Mouse (Mus musculus) bone marrow macrophage, adult 2 months (primary cell): ENCODE results near the gene Adcy4. TPM values are rescaled to one million over a fixed set of nuclear protein-coding genes. Genes with fewer than 3 reads are reported as not detected.

Source experiments
- H3K27ac ChIP-seq: 2 replicates; pipeline ENCODE4 v1.5.1; 2012; ENCODE audit warnings: low read depth, low read length; ENCODE audit not compliant: insufficient read depth
- H3K4me1 ChIP-seq: 2 replicates; pipeline ENCODE4 v1.6.1; 2012; ENCODE audit warnings: low read length; ENCODE audit not compliant: control insufficient read depth, insufficient read depth
- H3K4me3 ChIP-seq: 2 replicates; pipeline ENCODE4 v1.5.1; 2012; ENCODE audit warnings: mild to moderate bottlenecking, low read length, moderate library complexity; ENCODE audit not compliant: insufficient read depth
- CTCF ChIP-seq: IDR thresholded peaks from 2 replicates; pipeline ENCODE4 v1.5.1; 2012; ENCODE audit warnings: low read depth, mild to moderate bottlenecking, low read length, moderate library complexity
- POLR2A ChIP-seq: IDR thresholded peaks from 2 replicates; pipeline ENCODE4 v1.6.1; 2012; ENCODE audit warnings: mild to moderate bottlenecking, low read depth, low read length, borderline replicate concordance
- polyA plus RNA-seq: library from polyadenylated mRNA; stranded (reverse); fragments of >200 nt; gene quantifications from 2 replicates; pipeline ENCODE4 v1.2.4, GENCODE M21; 2012; ENCODE audit not compliant: missing spikeins, insufficient read depth, insufficient read length

Gene Adcy4
- polyA plus RNA-seq, 1 experiment: not detected

- no peak for TF ChIP-seq POLR2A
- no peak for TF ChIP-seq CTCF
- Histone ChIP-seq H3K4me3 (peak overlapping the region; percentile 46; the same call in 1 of the 2 replicates), H3K27ac (no peak overlapping the region), H3K4me1 (no peaks in the 10 kb centered on the region; the same call in 1 of the 2 replicates)
Measured at GRCm38 (mm10) chr14:55824001-55824480, 40.1 kb upstream of the Adcy4 start.

DNA sequence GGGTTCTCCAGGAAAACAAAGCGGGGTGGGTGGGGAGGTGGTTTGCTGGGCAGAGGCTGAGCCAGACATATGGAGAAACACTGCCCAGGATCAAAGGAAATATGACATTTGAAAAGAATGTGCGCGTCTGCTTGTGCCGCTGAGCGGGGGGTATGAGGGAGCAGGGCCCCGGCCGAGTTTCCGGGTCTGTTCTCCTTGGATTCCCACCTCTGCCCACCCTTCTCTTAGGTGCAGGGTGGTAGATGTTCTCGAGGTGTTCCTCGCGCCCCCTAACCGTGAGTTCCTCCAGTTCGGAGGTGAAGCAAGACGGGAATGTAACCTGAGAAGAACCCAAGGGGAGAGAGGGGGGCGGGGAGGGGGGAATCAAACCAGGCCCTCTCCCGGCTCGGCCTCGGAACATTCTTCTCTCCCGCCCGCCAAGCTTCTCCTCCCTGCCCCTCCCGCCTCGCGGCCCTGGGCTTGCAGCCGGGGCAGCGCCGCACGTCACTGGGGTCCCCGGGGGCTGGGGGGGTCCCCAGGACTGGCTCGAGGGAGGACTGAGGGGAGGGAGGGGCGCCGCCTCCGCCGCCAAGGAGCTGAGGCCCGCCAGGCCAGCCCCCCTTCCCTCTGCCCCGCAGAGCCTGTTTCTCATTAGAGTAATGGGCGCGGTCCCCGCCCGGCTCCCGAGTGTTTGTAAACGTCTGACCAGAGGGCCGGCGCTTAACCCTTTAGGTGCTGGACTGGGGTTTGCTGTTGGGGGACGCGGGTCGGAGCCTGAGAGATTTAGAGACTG is 39.3 kb upstream of the Adcy4 start, which contains the start of gene Nfatc4:
TSS of gene Nfatc4 (plus strand) at position 154 of the 772 bp plus-strand sequence.
- no peaks in the 10 kb centered on the region; the same call in 1 of the 2 replicates for H3K4me1 ChIP-seq
- H3K4me3 ChIP-seq: peak within 1 kb of the TSS; percentile 46
- TF ChIP-seq CTCF (no peak), POLR2A (no peak)
- no peak within 1 kb of the TSS for H3K27ac ChIP-seq

- TF ChIP-seq CTCF (peak; percentile 78), POLR2A (no peak)
- Histone ChIP-seq H3K27ac (no peak overlapping the region), H3K4me1 (no peaks in the 10 kb centered on the region; the same call in 1 of the 2 replicates), H3K4me3 (no peak overlapping the region)
Measured at GRCm38 (mm10) chr14:55822435-55822990, 38.6 kb upstream of the Adcy4 start.

- Histone ChIP-seq H3K4me1 (peaks cover under 1% of the 10 kb centered on the region; the same call in 1 of the 2 replicates), H3K27ac (no peak overlapping the region), H3K4me3 (no peak overlapping the region)
- TF ChIP-seq CTCF (no peak), POLR2A (no peak)
Measured at GRCm38 (mm10) chr14:55820576-55820975, 36.7 kb upstream of the Adcy4 start.

DNA sequence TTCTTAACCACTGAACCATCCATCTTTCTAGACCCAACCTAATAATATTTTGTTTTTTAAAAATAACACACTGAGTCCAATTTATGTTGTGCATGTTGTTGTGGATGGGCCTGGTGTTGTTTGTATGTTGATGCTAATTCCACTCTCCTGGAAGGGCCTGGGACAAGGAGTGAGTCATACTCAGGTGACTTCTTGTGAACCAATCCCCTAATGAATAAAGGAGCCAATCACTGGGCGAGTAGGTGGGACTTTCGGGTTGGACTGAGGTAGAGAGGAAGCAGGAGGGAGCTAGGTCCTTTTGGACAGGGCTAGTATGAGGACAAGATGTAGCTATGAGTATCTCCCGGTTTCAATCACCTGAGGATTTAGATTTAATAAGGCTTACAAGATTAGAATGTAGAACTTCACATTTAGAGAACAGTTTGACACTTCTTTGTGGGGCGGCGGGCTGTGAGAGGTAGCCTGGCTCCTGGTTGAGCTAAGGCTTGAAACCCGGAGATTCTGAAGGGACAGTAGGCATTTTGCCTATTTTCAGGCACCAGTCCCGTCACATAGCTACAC is 36.0 kb upstream of the Adcy4 start:
- no peak for TF ChIP-seq CTCF
- Histone ChIP-seq H3K27ac (no peak overlapping the region), H3K4me1 (peaks cover 3% of the 10 kb centered on the region; the same call in 1 of the 2 replicates), H3K4me3 (no peak overlapping the region)

- H3K4me3 ChIP-seq: peak overlapping the region; percentile 11; the same call in 1 of the 2 replicates
- no peak overlapping the region for H3K27ac ChIP-seq
- TF ChIP-seq POLR2A: no peak
- TF ChIP-seq CTCF: no peak
Measured at GRCm38 (mm10) chr14:55815310-55815751, 31.4 kb upstream of the Adcy4 start.

DNA sequence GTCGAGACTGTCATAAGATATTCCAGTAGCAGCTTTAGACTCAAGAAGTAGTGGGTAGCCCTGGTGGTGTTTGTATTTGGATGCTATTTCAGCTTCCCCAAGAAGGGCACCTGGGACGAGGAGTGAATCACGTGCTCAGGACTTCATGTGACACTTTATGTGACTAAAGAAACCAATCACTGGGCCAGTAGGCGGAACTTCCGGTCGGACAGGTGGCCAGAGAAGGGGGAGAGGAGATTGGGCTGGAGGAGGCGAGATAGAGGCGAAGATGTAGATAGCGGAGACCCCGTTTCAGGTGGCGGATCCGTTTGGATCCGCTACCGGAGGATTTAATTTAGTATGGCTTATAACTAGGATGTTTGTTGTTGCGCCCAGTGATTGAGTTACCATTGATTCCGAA is 31.0 kb upstream of the Adcy4 start:
- TF ChIP-seq CTCF: no peak
- no peak for TF ChIP-seq POLR2A
- no peak overlapping the region for H3K27ac ChIP-seq
- H3K4me3 ChIP-seq: peak overlapping the region; percentile 11; the same call in 1 of the 2 replicates
- peaks cover 3% of the 10 kb centered on the region; the same call in 1 of the 2 replicates for H3K4me1 ChIP-seq

More at GRCm38 (mm10) chr14:55815310-55815751, 31.4 kb upstream of the Adcy4 start:
- peaks cover 3% of the 10 kb centered on the region; the same call in 1 of the 2 replicates for H3K4me1 ChIP-seq

GRCm38 (mm10) chr14:55795380-55796163 is 11.7 kb upstream of the Adcy4 start:
- peaks cover 23% of the 10 kb centered on the region for H3K4me1 ChIP-seq
- H3K4me3 ChIP-seq: no peak overlapping the region
- no peak for TF ChIP-seq POLR2A
- TF ChIP-seq CTCF: no peak
- H3K27ac ChIP-seq: no peak overlapping the region

- TF ChIP-seq POLR2A (no peak), CTCF (no peak)
- Histone ChIP-seq H3K27ac (peak overlapping the region; percentile 31; the same call in 1 of the 2 replicates), H3K4me1 (peaks cover 23% of the 10 kb centered on the region), H3K4me3 (no peak overlapping the region)
Measured at GRCm38 (mm10) chr14:55793946-55794345, 10.1 kb upstream of the Adcy4 start.
